Mouse (Mus musculus) frontal cortex, adult 2 months (tissue): ENCODE measurements at regions not wholly inside any gene's neighbourhood (a gene's known extent, or its start where the extent isn't known, plus 50 kb on each side); places are given as distances from the start of the nearest gene placed in this dataset.
A peak's percentile ranks its signal among the peaks of the same experiment; 100 is the strongest.

ENCODE experiments used
- DNase-seq, 2 experiments: peaks; one replicate each; pipeline ENCODE4 v3.0.0; 2022; ENCODE audit warnings: low spot score in 1 of 2; ENCODE audit errors: extremely low spot score in 1 of 2

GRCm38 (mm10) chr17:3248875-3249274, 77.5 kb upstream of the Tiam2 start:
- peak; percentile 78 for DNase-seq

- DNase-seq: no peak
Measured at GRCm38 (mm10) chr17:3249320-3249719, 77.1 kb upstream of the Tiam2 start.

- DNase-seq: peak in 1 of 2 experiments; percentile 55
Measured at GRCm38 (mm10) chr17:3251176-3251575, 75.2 kb upstream of the Tiam2 start.

- no peak for DNase-seq
Measured at GRCm38 (mm10) chr17:3251966-3252365, 74.4 kb upstream of the Tiam2 start.

- DNase-seq: peak in 1 of 2 experiments; percentile 81
Measured at GRCm38 (mm10) chr17:3253508-3254176, 72.7 kb upstream of the Tiam2 start.

- DNase-seq: no peak
Measured at GRCm38 (mm10) chr17:3256765-3257164, 69.6 kb upstream of the Tiam2 start.

GRCm38 (mm10) chr17:3258811-3259510, 67.4 kb upstream of the Tiam2 start:
- no peak for DNase-seq

- DNase-seq: no peak
Measured at GRCm38 (mm10) chr17:3260796-3261195, 65.6 kb upstream of the Tiam2 start.

- peak; percentile 58 to 93 for DNase-seq
Measured at GRCm38 (mm10) chr17:3273108-3274091, 53.0 kb upstream of the Tiam2 start.

- no peak for DNase-seq
Measured at GRCm38 (mm10) chr17:3274449-3275285, 51.7 kb upstream of the Tiam2 start.
